Mouse (Mus musculus): Measurements from ENCODE around the gene 1520401A03Rik.

The 1520401A03Rik gene

DNA sequence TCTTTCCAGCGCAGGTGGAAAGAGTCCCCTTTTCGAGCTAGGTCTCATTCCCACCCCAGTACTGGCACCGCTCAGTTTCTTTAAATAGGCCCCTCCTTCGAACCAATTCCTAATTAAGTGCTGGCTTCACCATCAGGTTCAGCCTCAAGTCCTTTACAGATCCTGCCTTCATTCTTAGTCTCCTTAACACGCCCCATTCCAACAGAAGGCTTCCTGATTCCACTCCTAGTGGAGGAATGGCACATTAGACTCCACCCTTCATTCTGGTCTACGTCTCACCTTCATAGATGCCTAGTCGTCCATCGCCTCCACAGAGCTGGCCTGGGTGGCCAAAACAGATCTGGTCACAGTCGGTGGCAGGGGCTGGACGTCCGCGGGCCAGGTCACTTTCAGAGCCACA is 20.4 kb upstream of the 1520401A03Rik start:
- DNase-seq (ENCODE audit: low spot score in 2 of 2), result no peak

DNA sequence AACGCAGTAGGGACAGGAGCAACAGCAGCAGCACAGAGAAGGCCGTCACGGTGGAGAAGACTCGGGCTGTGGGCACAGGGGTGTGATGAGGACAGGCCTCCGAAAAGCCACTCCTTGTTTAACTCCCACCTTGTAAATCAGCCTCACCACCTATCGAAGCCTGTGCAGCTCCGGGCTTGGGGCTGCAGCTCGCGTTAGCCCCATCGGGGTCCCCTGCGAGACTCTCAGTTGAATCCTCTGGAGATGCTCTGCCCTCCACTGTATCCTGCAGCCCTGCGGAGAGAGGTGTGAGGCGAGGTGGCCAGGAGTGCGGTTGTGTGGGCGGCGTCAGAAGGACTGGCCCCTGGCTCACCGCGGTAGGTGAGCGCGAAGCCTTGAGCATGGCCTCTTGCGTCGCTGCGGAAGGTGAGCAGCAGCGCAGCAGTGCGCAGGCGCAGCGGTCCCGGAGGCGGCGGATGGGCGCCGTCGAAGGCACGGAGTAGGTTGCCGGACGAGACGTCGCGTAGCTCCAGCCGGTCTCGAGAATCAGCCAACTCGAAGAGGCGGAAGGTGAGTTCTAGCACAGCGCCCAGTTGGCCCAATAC is 19.7 kb upstream of the 1520401A03Rik start:
- DNase-seq (ENCODE audit: low spot score in 2 of 2), result no peak

DNA sequence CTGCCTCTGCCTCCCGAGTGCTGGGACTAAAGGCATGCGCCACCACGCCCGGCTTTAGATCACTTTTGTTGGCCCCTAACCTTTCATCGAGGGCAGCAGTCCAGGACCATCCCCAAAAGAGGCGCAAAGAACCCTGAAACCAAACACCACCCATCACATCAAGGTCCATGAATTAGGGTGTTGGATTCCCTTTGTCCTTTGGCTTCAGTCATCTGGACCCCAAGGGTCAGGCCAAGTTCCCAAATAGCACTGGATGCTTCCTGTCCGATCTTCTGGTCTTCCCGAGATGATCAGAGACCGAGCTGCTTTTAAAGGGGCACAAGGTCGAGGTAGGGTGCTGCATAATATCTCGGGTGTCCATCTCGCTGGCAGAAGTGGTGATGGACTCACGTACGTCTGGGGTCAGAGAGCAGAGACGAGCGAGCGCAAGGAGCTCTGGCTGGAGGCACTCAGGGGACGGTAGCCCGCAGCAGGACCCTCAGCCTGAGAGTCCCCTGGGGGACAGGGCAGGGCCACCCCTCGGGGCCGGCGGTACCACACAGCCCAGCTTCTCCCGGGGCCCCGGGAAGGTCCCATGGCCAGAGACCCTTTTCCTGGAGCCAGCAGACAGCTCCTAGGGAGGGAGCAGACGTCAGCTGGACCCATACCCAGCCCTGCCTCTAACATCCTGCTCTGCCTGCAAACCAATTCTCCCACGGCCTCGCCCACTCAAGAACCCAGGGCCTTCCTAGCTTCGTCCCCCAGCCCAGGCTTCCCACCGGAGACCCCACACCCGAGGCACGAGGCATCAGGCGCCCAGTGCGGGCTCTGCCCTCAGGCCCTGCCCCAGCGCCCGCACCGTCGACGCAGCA is 19.0 kb upstream of the 1520401A03Rik start:
- DNase-seq (ENCODE audit: low spot score in 2 of 2), result no peak

DNA sequence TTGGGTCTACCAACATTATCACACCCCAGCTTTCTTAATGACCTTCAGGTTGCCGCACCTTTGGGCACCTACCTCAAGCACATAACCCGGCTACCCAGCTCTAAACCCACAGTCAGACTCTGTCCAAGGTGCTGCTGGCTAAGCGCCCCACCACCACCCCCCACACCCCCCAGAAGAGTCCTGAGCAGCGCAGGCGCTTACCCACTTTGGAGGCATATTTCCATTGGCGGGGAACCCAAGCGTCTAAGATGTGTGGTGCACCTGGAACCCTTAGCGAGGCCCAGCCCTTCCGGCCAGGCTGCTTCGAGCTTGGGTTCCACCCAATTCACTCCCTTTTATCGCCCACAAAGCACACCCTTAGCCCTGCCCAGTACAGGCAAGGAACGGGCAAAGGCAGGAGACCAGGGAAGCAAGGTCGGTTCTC is 18.0 kb upstream of the 1520401A03Rik start, which contains the start of gene Paqr4:
Gene Paqr4, minus strand, starts transcription at position 270 of the 424 bp plus-strand sequence.
- no peak for DNase-seq (ENCODE audit: low spot score in 2 of 2)

DNA sequence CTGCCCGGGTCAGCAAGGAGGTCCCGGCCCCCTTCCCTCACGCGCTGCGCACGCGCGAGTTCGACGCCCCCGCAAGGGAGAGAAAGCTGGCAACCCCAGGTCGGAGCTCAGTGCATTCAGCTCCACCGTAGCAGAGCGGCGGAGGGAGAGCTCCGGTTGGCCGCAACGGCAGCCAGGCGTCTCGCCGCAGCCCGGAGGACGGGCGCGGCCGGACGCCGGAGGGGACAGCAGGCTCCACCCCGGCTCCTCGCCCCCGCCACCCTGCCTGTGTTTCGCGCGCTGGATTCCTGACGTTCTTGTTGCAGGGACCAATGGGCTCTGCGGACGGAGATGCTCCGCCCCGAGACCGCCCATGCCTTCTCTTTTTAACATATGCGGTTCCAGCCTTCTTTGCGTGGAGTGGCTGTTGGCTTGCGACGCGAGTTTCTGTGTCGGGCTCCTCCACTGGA is 17.6 kb upstream of the 1520401A03Rik start:
- peak; percentile 82 to 94 for DNase-seq (ENCODE audit: low spot score in 2 of 2)

DNA sequence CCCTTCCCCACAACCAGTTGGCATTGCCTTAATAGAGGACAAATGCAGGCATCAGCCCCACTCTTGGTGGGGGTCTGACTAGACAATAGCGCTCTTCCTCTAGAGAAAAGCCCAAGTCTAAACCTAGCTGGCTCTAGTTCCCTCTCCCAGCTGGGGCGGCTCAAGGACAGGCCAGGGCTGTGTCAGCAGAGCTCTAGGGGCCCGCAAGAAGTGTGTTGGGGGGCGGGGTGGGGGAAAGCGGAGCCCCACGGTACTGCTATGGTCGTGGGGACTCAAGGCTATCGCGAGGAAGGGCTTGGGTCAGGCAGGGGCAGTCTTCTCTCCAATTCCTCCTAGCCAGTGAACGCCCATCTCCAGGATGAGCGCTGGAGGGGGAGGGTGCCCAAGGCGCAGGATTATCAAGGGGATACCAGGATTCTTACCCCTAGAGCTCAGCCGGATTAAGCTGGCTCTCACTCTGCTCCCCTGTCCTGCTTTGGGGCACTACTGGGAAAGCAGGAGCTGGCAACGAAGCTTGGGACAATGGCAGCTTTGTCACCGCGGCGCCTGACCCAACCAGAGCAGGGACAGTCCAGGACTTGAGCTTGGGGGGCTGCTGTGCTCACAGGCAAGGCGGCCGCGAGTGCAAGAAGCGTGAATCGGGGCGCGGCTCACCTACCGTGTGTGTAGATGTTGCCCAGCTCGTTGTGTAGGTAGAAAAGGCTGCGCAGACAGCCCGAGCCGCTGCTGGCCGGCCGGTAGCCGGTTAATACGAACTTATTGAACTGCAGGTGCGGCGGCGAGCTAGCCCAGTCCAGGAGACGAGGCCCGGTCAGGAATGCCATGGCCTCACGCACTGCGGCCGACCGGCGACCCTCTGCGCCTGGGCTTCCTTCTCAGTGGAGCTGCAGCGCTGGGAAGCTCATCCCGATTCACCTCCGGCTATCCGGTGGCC is 16.9 kb upstream of the 1520401A03Rik start:
- peak in 1 of 2 experiments; percentile 46 for DNase-seq (ENCODE audit: low spot score in 2 of 2)

DNA sequence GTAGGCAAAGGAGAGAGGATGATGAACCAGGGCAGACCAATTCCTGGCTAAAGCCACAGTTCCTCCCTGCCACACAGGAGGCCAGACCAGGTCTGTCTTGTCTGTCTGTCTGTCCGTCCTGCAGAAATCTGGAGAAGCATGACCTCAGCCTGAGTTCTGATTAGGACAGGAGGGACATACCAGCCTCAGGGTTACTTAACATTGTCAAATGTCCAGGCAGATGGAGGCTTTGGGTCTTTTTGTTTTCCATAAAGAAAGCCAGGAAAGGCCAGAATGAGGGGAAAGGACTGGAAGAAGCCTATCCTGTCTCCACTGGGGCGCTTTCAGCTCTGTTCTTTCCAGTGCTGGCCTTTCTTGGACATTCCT is 16.2 kb upstream of the 1520401A03Rik start:
- DNase-seq (ENCODE audit: low spot score in 2 of 2), result no peak

DNA sequence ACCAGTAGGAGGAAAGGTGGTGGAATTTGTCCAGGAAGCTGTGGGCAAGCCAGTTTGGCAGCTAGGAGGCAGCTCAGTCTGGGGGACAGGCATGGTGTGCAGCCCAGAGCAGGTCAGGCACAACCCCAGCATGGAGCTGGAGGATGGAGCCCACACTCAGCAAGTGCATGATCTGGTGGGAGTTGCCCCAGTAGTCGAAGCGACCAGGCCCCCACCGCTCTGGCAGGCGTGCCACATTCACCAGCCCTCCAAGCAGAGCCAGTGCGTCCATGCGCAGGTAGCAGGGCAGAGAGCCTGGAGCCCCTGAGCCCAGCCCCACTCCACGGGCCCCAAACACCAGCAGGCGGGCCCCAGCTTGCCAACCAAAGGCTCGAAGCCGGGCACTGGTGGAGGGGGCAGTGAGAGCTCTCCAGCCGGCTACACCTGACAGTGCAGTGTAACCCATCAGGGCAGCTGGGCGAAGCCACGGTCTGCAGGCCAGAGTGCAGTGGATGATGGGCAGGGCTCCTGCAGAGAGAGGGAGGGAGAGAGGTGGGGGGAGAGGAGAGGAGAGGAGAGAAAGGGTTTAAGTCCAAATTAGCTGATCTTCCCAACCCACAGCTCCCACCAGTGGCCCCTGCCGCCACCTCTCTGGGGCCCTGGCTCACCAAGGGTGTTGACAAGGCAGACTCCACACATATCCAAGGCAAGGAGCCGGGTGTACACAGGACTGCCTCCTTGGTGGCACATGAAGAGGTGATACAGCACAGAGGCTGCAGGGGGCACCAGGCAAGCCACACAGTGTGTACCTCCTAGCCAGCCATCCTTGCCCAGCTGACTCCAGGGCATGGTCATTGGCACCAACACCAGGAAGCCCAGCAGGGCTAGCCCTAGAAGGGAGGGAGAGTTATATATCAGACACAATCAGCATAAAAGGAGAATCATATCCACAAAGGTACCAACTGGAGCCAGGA is 15.2 kb upstream of the 1520401A03Rik start:
- DNase-seq (ENCODE audit: low spot score in 2 of 2), result no peak

DNA sequence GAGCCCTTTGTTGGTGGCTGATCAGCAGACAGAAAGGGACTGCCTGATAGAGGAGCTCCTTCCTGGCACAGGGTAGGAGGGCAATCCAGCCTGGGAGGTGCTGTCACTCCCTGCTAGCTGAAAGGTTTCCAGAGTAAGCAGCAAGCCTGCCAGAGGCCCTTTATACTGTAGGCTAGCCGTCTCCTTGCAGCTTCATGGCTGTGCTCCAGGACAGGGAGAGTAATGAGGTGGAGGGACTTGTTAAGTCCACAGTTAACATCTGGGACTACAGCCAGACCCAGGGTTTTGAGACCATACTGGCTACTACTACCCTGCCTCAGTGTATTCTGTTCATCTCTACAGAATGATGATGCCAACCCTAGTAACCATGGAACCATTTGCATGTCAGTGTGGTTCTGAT is 11.8 kb upstream of the 1520401A03Rik start:
- DNase-seq (ENCODE audit: low spot score in 2 of 2), result no peak

DNA sequence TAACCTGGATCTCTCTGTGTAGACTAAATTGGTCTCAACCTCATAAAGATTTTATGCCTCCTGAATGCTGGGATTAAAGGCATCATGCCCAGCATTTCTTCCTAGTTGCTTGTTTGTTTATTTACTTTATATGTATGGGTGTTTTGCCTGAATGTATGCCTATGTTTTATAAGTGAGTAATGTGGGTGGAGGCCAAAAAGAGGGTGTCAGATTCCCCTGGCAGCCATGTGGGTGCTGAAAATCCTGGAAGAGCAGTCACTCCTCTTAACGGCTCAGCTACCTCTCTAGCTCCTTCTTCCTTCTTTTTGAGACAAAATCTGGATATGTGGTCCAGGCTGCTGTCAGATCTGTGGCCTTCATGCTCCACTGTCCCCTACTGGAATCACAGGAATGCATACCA is 7.9 kb upstream of the 1520401A03Rik start:
- DNase-seq (ENCODE audit: low spot score in 2 of 2), result no peak

DNA sequence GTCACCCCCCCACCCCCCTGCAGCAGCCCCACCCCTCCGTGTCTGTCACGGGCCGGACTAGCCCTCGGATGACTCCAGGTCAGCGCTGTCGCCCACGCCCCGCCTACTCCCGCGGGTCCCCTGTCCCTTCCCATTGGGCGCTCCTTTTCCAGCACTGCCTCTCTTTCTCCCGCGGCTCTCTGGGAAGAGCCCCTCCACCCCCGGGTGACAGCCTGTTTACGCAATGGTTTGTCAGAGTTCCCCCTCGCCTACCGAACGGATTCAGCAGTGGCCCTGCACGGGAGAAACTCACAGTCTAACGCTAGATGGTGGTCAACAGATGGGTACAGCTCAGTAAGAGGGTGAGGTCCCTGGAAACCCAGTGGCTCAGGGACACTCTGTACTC is 4.2 kb upstream of the 1520401A03Rik start:
- peak in 1 of 2 experiments; percentile 60 for DNase-seq (ENCODE audit: low spot score in 2 of 2)

DNA sequence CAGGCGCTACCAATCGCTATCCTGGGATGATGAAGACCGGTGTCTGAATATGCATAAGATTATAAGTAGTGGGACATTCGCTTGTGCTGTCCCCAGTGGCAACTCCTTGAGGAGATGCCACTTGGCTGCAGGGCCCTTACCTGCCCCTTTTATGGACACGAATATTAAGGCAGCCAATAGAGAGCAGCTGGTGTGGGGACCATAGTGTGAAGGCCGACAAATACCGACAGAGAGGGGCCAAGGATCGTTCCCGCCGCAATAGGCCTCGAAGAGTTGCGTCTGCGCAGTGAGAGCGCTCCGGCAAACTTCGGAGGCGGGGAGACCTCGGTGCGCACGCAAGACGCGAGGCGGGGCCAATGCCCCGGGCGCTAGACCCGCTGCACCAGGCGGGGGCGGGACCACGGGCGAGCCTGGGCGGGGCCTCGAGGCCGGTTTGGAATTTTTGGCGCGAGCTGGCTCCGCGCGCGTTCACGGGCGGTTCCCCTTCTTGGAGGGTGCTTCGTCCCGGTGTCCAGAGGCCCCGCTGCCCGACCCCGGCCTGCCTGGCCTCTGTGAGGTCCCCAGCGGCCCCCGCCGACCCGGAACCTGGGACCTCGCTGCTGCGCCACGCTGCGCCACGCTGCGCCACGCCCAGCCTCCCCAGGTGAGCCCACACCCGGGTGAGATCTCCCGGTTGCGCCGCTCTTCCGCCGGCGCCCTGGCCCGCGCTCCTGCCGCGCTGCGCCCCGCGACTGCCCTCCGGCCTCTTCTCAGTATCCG is 3.6 kb upstream of the 1520401A03Rik start, which contains the start of gene Pkmyt1:
Gene Pkmyt1, plus strand, starts transcription at position 338 of the 759 bp plus-strand sequence.
- DNase-seq (ENCODE audit: low spot score in 2 of 2), result peak; percentile 85 to 93

DNA sequence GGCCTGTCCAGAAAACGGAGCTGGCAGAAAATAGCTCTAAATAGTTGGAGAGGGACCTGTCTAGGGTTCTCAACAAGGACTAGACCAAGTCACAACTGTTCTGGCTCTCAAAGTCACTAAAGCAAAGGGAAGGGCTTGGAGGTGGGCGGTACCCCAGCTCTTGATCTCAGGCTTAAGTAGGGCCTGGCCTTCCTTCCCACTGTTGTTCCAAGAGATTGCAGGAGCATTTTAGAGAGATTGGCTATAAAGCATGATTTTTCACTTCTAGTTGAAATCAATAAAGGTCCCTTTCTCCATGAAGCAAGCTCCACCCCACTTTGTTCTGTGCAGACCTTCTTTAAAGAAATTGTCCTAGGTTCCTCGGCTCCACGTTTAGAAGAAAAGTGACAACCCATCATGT is 2.9 kb upstream of the 1520401A03Rik start:
- DNase-seq (ENCODE audit: low spot score in 2 of 2), result no peak

DNA sequence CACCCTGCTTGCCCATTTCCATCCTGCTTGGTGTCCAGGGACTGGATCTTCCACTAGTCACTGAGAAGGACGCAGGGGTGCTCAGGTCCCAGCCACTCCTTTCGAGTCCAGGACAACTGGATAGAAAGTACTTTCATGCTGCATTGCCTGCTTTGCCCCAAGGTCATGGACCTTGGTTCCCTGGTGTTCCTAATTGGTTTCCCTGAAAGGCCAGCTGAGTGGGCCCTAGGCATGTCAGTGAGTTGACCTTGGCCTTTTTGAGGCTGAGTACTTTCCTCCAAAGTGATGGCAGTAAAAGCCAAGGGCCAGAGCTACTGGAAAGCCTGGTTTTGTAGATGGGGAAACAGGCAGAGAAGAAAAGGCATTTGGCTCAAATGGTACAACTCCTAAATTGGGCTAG is 697 bp downstream of the 1520401A03Rik start:
- no peak for DNase-seq (ENCODE audit: low spot score in 2 of 2)

DNA sequence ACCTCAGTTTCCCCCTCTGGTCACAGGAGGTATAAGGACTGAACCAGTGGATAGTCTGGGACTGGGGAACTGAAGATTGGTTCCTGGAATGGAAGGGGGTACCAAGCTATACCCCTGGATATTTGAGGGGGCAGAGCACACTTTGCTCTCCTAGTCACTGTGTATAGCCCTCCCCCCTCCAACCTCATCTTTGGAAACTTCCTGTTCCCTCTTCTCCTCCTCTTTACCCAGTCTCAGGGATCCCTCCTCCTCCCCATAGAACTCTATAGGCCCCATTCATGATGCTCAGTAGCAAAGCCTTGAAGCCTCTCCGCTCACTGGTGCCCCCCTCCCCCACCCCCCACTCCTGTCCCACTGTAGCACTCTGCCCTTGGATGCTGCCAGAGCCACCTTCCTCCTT is 3.1 kb downstream of the 1520401A03Rik start:
- no peak for DNase-seq (ENCODE audit: low spot score in 2 of 2)

DNA sequence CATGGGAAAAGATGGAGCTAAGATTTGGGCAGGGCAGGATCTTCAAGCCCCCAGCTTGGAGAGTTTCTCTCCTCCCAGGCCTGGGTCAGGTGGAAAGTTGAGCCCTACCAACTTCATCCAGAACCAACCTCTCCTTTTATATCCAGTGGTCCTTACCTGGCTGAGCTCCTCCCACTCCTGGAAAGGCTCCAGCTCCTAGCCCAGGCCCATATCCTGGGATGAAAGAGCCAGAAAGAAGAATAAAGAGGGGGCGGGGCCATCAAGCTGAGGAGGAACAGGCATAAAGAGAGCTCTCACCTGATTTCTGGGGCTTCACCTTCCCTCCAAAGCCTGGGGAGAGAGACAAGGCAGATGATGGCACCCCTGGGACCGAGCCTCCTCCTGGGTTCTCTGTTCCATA is 5.6 kb downstream of the 1520401A03Rik start:
- DNase-seq (ENCODE audit: low spot score in 2 of 2), result no peak

DNA sequence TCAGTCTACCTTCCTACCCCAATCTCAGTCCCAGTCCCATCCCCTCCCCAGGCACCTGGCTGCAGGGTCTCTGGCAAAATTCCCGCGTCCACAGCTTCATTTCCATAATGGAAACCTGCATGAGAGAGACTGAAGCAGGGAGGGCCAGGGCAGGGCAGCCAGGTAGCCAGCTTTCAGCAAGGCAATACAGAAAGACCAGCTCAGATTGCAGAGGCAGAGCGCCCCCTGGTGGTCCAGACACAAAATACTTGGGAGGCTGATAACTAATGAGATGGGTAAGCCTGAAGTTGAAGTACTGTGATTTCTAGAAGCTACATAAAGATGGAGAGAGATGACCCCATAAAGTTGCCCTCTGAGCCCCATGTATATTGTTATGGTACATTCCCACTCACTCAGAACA is 16.4 kb downstream of the 1520401A03Rik start:
- peak in 1 of 2 experiments; percentile 77 for DNase-seq (ENCODE audit: low spot score in 2 of 2)

DNA sequence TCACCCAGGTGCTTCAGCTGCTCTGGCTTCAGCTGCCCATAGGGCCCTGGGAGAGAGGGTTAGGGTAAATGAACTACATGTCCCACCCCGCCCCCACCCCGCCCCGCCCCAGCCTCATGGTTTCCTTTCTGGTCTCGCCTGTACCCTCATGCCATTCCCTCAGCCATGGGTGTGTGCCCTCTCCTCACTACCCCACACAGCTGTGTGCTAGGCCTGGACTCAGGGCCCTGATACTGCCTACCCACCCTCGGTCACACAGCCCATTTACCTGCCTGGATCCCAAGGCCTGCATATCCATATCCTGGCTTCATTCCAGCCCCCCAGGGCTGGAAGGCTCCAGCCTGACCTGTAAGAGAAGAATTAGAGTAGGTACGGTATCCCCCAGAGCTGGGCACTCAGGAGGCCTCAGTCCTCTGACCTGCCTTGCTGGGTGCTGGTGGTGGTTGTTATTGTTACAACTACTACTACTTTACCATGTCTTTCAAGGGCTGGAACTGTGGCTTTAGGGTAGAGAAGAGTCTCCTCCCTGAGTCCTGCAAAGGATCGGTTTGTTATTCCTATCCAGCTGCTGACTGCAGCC is 17.0 kb downstream of the 1520401A03Rik start:
- no peak for DNase-seq (ENCODE audit: low spot score in 2 of 2)

DNA sequence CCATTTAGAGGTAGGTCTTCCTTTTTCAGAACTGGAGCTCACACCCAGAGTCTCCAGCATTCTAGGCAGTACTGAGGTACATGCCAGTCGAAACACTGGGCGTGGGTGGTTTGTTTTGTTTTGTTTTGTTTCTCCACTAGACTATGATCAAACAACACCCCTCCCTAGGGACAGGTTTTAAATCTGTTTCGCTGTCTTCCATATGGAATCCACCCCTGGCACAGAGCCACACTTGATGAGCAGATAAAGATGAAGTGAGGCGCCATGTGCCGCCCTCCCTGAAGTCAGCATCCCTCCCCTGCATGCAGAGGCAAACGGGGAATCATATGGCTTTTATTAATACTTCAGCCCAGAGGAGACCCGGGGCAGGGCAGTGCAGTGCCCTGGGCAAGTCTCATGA is 17.8 kb downstream of the 1520401A03Rik start:
- DNase-seq (ENCODE audit: low spot score in 2 of 2), result peak in 1 of 2 experiments; percentile 32

DNA sequence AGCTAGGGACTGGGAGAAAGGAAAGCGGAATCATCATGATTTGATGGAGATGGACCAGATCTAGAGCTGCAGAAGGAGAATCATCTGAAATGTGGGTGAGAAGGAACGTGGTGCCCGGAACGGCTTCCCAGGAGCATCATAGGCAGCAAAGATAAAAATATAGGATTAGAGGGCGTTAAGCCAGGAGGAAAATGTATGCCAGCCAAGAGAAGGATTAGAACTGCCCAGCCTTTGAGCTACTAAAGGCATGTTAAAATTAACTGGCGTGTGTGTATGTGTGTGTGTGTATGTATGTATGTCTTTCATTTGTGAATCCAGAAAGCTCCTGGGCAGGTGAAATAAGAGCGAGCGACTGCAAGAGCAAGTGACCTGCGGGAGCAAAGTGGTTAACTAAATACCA is 19.3 kb downstream of the 1520401A03Rik start:
- DNase-seq (ENCODE audit: low spot score in 2 of 2), result peak in 1 of 2 experiments; percentile 36
